Mouse (Mus musculus) kidney, embryonic 14.5 days (tissue): ENCODE results near the gene Tmem135. TPM values are rescaled to one million over a fixed set of nuclear protein-coding genes. Genes with fewer than 3 reads are reported as not detected.
A peak's percentile ranks its signal among the peaks of the same experiment; 100 is the strongest.

Experiments
- ATAC-seq: fragments of 200-750 bp; cut with Nextera tagmentation; 2 replicates; pipeline ENCODE4 v1.8.0; 2017; ENCODE audit warnings: moderate number of reproducible peaks, mild to moderate bottlenecking, moderate TSS enrichment, moderate library complexity; ENCODE audit not compliant: low FRiP score, low TSS enrichment
- H3K27ac ChIP-seq: fragments of 300-500 bp; sonication (generic); 2 replicates; pipeline ENCODE4 v1.5.1; 2014; ENCODE audit warnings: low read depth, mild to moderate bottlenecking, low read length, moderate library complexity, mixed read lengths
- H3K27me3 ChIP-seq: fragments of 300-500 bp; sonication (generic); 2 replicates; pipeline ENCODE4 v1.6.1; 2014; ENCODE audit warnings: mild to moderate bottlenecking, low read length; ENCODE audit not compliant: control insufficient read depth, insufficient read depth
- H3K36me3 ChIP-seq: fragments of 300-500 bp; sonication (generic); 2 replicates; pipeline ENCODE4 v1.6.1; 2014; ENCODE audit warnings: low read length, mixed read lengths; ENCODE audit not compliant: control insufficient read depth, insufficient read depth
- H3K4me1 ChIP-seq: fragments of 300-500 bp; sonication (generic); 2 replicates; pipeline ENCODE4 v1.6.1; 2014; ENCODE audit warnings: low read length, mixed read lengths; ENCODE audit not compliant: control insufficient read depth, insufficient read depth
- H3K4me2 ChIP-seq: fragments of 300-500 bp; sonication (generic); replicated peaks from 2 replicates; pipeline ENCODE4 v1.6.1; 2014; ENCODE audit warnings: low read depth, mild to moderate bottlenecking, low read length
- H3K4me3 ChIP-seq: fragments of 300-500 bp; sonication (generic); 2 replicates; pipeline ENCODE4 v1.5.1; 2014; ENCODE audit warnings: mild to moderate bottlenecking, low read length
- H3K9ac ChIP-seq: fragments of 300-500 bp; sonication (generic); 2 replicates; pipeline ENCODE4 v1.6.1; 2014; ENCODE audit warnings: low read depth, mild to moderate bottlenecking, low read length, moderate library complexity
- H3K9me3 ChIP-seq: fragments of 300-500 bp; sonication (generic); 2 replicates; pipeline ENCODE4 v1.6.1; 2016; ENCODE audit warnings: low read length; ENCODE audit not compliant: control insufficient read depth
- WGBS: fragments of 180-500 bp; shearing (Covaris S2); extraction: QIAGEN DNeasy Blood & Tissue Kit; methylation state at CpG from one replicate; pipeline ENCODE4 v1.1.7; 2014; 5-methylcytosine and 5-hydroxymethylcytosine counted together
- polyA plus RNA-seq: library from polyadenylated mRNA; unstranded; fragments of >200 nt; fragmentation: Nextera tagmentation; extraction: Ambion mirVana; gene quantifications from 2 replicates; pipeline ENCODE4 v1.2.1, GENCODE M21; 2014

Tmem135 gene
- polyA plus RNA-seq, 1 experiment from 2014 or later = 31.9 TPM

- no peak overlapping the region for H3K4me2 ChIP-seq
- whole genome bisulfite sequencing = 76% methylated on average over 1 of the region's 1 CpGs
- no peak for ATAC-seq
These were observed 198.6 kb downstream of the Tmem135 start for GRCm38 (mm10) chr7:89205402-89205801.

GRCm38 (mm10) chr7:89203144-89203543 lies 200.9 kb downstream of the Tmem135 start:
- no peaks in the 10 kb centered on the region for H3K4me1 ChIP-seq
- no peak overlapping the region for H3K4me3 ChIP-seq
- ATAC-seq = no peak
- no peaks in the 10 kb centered on the region for H3K36me3 ChIP-seq
- 74% methylated on average over 5 of the region's 5 CpGs for WGBS
- no peaks in the 10 kb centered on the region for H3K9me3 ChIP-seq
- H3K4me2 ChIP-seq = no peak overlapping the region
- no peaks in the 10 kb centered on the region for H3K27me3 ChIP-seq
- H3K9ac ChIP-seq = no peak overlapping the region
- H3K27ac ChIP-seq = no peak overlapping the region

More at GRCm38 (mm10) chr7:89205402-89205801, 198.6 kb downstream of the Tmem135 start:
- no peaks in the 10 kb centered on the region for H3K36me3 ChIP-seq
- no peaks in the 10 kb centered on the region for H3K27me3 ChIP-seq
- no peak overlapping the region for H3K27ac ChIP-seq
- H3K9ac ChIP-seq = no peak overlapping the region
- no peaks in the 10 kb centered on the region for H3K9me3 ChIP-seq
- peaks cover 2% of the 10 kb centered on the region; the same call in 1 of the 2 replicates for H3K4me1 ChIP-seq
- no peak overlapping the region for H3K4me3 ChIP-seq

GRCm38 (mm10) chr7:89201954-89202353 lies 202.1 kb downstream of the Tmem135 start:
- no peak overlapping the region for H3K9ac ChIP-seq
- H3K27ac ChIP-seq = no peak overlapping the region
- H3K4me1 ChIP-seq = no peaks in the 10 kb centered on the region
- no peak overlapping the region for H3K4me2 ChIP-seq
- H3K27me3 ChIP-seq = no peaks in the 10 kb centered on the region
- H3K9me3 ChIP-seq = no peaks in the 10 kb centered on the region
- no peak for ATAC-seq
- no peaks in the 10 kb centered on the region for H3K36me3 ChIP-seq
- no peak overlapping the region for H3K4me3 ChIP-seq

- H3K9me3 ChIP-seq = no peaks in the 10 kb centered on the region
- no peaks in the 10 kb centered on the region for H3K36me3 ChIP-seq
- H3K4me2 ChIP-seq = no peak overlapping the region
- H3K4me1 ChIP-seq = no peaks in the 10 kb centered on the region
- ATAC-seq = no peak
- H3K27ac ChIP-seq = no peak overlapping the region
- no peak overlapping the region for H3K9ac ChIP-seq
- H3K27me3 ChIP-seq = no peaks in the 10 kb centered on the region
- 64% methylated on average over 4 of the region's 4 CpGs for WGBS
- no peak overlapping the region for H3K4me3 ChIP-seq
These were observed 205.5 kb downstream of the Tmem135 start for GRCm38 (mm10) chr7:89198499-89198898.

- 0 out of 2 replicates have a peak, but pooled peaks have one; percentile 39 for ATAC-seq
- Histone ChIP-seq H3K4me2 (no peak overlapping the region), H3K27ac (no peak overlapping the region), H3K27me3 (no peaks in the 10 kb centered on the region), H3K9ac (no peak overlapping the region), H3K9me3 (no peaks in the 10 kb centered on the region), H3K4me1 (no peaks in the 10 kb centered on the region), H3K36me3 (no peaks in the 10 kb centered on the region), H3K4me3 (no peak overlapping the region)
- WGBS = 57% methylated on average over 5 of the region's 5 CpGs
These were observed 210.6 kb downstream of the Tmem135 start for GRCm38 (mm10) chr7:89193459-89193858.

- Histone ChIP-seq H3K4me1 (0 out of 2 replicates have a peak, but pooled peaks cover 2% of the 10 kb centered on the region), H3K36me3 (no peaks in the 10 kb centered on the region), H3K27me3 (no peaks in the 10 kb centered on the region), H3K4me3 (no peak overlapping the region), H3K4me2 (no peak overlapping the region), H3K9ac (no peak overlapping the region), H3K27ac (no peak overlapping the region; the same call in 1 of the 2 replicates), H3K9me3 (no peaks in the 10 kb centered on the region)
- ATAC-seq = no peak
- whole genome bisulfite sequencing = 64% methylated on average over 4 of the region's 4 CpGs
These were observed 220.1 kb downstream of the Tmem135 start for GRCm38 (mm10) chr7:89183928-89184327.

GRCm38 (mm10) chr7:89182943-89183342 lies 221.1 kb downstream of the Tmem135 start:
- Histone ChIP-seq H3K4me3 (no peak overlapping the region), H3K9ac (no peak overlapping the region), H3K4me2 (no peak overlapping the region), H3K4me1 (0 out of 2 replicates have a peak, but pooled peaks cover 2% of the 10 kb centered on the region), H3K36me3 (no peaks in the 10 kb centered on the region), H3K9me3 (no peaks in the 10 kb centered on the region), H3K27ac (no peak overlapping the region), H3K27me3 (no peaks in the 10 kb centered on the region)
- no peak for ATAC-seq
- 69% methylated on average over 5 of the region's 5 CpGs for WGBS

- Histone ChIP-seq H3K9me3 (no peaks in the 10 kb centered on the region), H3K9ac (no peak overlapping the region), H3K4me3 (no peak overlapping the region), H3K4me2 (no peak overlapping the region), H3K4me1 (0 out of 2 replicates have a peak, but pooled peaks cover 2% of the 10 kb centered on the region), H3K27ac (peak overlapping the region; percentile 30; the same call in 1 of the 2 replicates), H3K27me3 (no peaks in the 10 kb centered on the region), H3K36me3 (no peaks in the 10 kb centered on the region)
- WGBS = 50% methylated on average over 1 of the region's 1 CpGs
- ATAC-seq = 0 out of 2 replicates have a peak, but pooled peaks have one; percentile 35
These were observed 222.7 kb downstream of the Tmem135 start for GRCm38 (mm10) chr7:89181285-89181684.

- no peaks in the 10 kb centered on the region for H3K9me3 ChIP-seq
- H3K4me1 ChIP-seq = no peaks in the 10 kb centered on the region
- no peaks in the 10 kb centered on the region for H3K27me3 ChIP-seq
- 84% methylated on average over 2 of the region's 2 CpGs for WGBS
- no peaks in the 10 kb centered on the region for H3K36me3 ChIP-seq
- H3K27ac ChIP-seq = no peak overlapping the region
- H3K4me3 ChIP-seq = no peak overlapping the region
- H3K4me2 ChIP-seq = no peak overlapping the region
- no peak overlapping the region for H3K9ac ChIP-seq
- no peak for ATAC-seq
These were observed 225.4 kb downstream of the Tmem135 start for GRCm38 (mm10) chr7:89178601-89179000.
